Mouse (Mus musculus): ENCODE results near the gene Syn3. TPM values are rescaled to one million over a fixed set of nuclear protein-coding genes. Genes with fewer than 3 reads are reported as not detected.

Syn3 gene
- polyA plus RNA-seq, 1 experiment from 2014 or later = 0.99 TPM

DNA sequence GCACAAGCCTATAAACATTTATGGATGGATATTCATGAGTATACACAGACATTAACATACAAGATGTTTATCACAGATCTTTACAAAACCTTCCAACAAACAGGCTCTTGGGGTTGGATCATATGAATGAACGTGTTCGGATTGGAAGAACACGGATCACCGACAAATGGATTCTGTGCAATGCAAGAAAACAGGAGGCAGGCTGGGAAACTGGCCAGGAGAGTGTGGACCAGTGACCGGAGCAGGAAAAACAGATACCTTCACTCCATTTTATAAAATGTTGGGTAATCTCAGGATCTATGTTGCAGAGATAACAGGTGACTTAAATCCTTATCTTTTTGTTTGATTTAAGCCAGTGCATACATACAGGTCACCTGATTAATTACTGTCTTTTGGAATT lies 178.5 kb downstream of the Syn3 start:
- WGBS (ENCODE audit: insufficient replicate concordance) = 88% methylated on average over 5 of the region's 5 CpGs
- Histone ChIP-seq H3K36me3 (ENCODE audit: control insufficient read depth, insufficient read depth, low read length) (no peaks in the 10 kb centered on the region), H3K27me3 (ENCODE audit: control insufficient read depth, insufficient read depth, low read length) (no peaks in the 10 kb centered on the region), H3K27ac (ENCODE audit: low read depth, low read length) (no peak overlapping the region), H3K4me3 (ENCODE audit: low read depth, low read length) (no peak overlapping the region), H3K4me2 (no peak overlapping the region), H3K9ac (ENCODE audit: low read depth, low read length) (no peak overlapping the region), H3K4me1 (ENCODE audit: control insufficient read depth, insufficient read depth, low read length) (peaks cover 16% of the 10 kb centered on the region), H3K9me3 (replicated peaks; ENCODE audit: control insufficient read depth, low read length) (no peaks in the 10 kb centered on the region)
- ATAC-seq (replicated peaks; ENCODE audit: insufficient number of reproducible peaks, low FRiP score, low TSS enrichment) = no peak

DNA sequence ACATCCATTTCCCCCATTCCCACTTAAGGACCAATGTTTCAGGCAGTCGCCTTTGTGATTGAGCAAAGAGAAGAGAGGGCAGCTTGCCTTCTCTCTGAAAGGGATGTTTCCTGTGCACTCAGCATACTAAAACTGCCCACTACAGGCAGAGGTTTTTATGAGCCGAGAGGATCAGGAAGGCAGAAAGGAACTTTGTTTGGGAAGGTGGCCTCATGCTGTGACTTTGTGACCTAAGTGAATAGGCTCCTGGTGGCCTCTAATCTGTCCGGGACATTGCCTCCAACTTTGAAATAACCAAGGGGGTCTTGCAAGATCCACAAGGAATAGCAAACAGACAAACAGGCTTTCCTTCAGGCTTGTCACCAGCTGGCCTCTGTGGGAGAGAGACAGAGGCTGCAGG lies 179.2 kb downstream of the Syn3 start:
- H3K4me3 ChIP-seq (ENCODE audit: low read depth, low read length) = no peak overlapping the region
- H3K9ac ChIP-seq (ENCODE audit: low read depth, low read length) = no peak overlapping the region
- no peak for ATAC-seq (replicated peaks; ENCODE audit: insufficient number of reproducible peaks, low FRiP score, low TSS enrichment)
- no peak overlapping the region for H3K27ac ChIP-seq (ENCODE audit: low read depth, low read length)
- no peaks in the 10 kb centered on the region for H3K36me3 ChIP-seq (ENCODE audit: control insufficient read depth, insufficient read depth, low read length)
- H3K9me3 ChIP-seq (replicated peaks; ENCODE audit: control insufficient read depth, low read length) = no peaks in the 10 kb centered on the region
- no peak overlapping the region for H3K4me2 ChIP-seq
- 45% methylated on average over 3 of the region's 3 CpGs for WGBS (ENCODE audit: insufficient replicate concordance)
- no peaks in the 10 kb centered on the region for H3K27me3 ChIP-seq (ENCODE audit: control insufficient read depth, insufficient read depth, low read length)
- H3K4me1 ChIP-seq (ENCODE audit: control insufficient read depth, insufficient read depth, low read length) = peaks cover 19% of the 10 kb centered on the region

DNA sequence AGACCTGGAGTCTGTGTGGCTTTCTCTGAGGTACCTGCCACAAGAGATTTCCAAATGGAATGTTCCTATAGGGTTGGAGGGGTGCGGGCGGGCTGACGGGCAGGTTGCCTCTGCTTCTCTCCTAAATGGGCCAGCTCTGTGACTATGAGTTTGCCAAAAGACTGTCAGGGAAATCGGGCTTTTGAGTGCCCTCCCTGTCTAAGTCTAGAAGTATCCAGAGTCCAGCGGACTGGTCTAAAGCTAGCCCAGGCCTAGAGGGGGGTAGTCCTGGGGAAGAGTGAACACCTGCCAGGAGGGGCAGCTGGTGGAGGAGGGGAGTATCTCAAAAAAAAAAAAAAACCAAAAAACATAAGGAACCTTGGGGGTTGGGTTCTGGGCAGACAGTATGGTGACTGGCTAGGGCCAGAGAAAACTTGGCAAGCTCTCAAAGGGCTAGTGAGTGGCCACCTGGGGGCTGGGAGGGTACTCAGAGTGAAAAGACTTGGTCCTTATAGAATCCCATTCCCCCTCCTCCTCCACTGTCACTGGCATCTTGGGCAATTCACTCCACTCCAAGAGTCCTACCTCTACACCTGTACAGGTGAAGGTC lies 180.1 kb downstream of the Syn3 start:
- no peak overlapping the region for H3K9ac ChIP-seq (ENCODE audit: low read depth, low read length)
- no peaks in the 10 kb centered on the region for H3K36me3 ChIP-seq (ENCODE audit: control insufficient read depth, insufficient read depth, low read length)
- no peaks in the 10 kb centered on the region for H3K9me3 ChIP-seq (replicated peaks; ENCODE audit: control insufficient read depth, low read length)
- no peak overlapping the region for H3K4me3 ChIP-seq (ENCODE audit: low read depth, low read length)
- 90% methylated on average over 5 of the region's 5 CpGs for WGBS (ENCODE audit: insufficient replicate concordance)
- no peak overlapping the region for H3K4me2 ChIP-seq
- peaks cover 24% of the 10 kb centered on the region for H3K4me1 ChIP-seq (ENCODE audit: control insufficient read depth, insufficient read depth, low read length)
- no peaks in the 10 kb centered on the region for H3K27me3 ChIP-seq (ENCODE audit: control insufficient read depth, insufficient read depth, low read length)
- ATAC-seq (replicated peaks; ENCODE audit: insufficient number of reproducible peaks, low FRiP score, low TSS enrichment) = no peak
- no peak overlapping the region for H3K27ac ChIP-seq (ENCODE audit: low read depth, low read length)

DNA sequence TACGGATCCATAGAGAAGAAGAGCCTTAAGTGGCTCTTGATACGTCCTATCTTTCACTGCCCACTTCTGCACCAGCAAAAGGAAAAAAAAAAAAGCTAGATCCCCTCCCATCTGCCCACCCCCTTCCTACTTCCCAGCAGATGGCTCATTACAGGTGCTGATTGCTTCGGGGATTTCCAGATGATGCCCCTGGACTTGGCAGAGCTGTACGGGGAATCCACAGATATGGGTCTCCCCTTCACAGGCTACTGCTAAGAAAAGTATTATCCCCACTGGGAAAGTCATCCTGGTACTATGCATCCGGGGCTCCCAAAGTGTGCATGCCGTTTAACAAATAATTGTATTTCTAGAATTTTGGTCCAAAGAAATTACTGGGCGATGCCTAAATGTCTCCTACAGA lies 181.1 kb downstream of the Syn3 start:
- H3K36me3 ChIP-seq (ENCODE audit: control insufficient read depth, insufficient read depth, low read length) = no peaks in the 10 kb centered on the region
- H3K4me2 ChIP-seq = no peak overlapping the region
- no peaks in the 10 kb centered on the region for H3K27me3 ChIP-seq (ENCODE audit: control insufficient read depth, insufficient read depth, low read length)
- WGBS (ENCODE audit: insufficient replicate concordance) = 62% methylated on average over 7 of the region's 7 CpGs
- no peaks in the 10 kb centered on the region for H3K9me3 ChIP-seq (replicated peaks; ENCODE audit: control insufficient read depth, low read length)
- H3K4me1 ChIP-seq (ENCODE audit: control insufficient read depth, insufficient read depth, low read length) = peaks cover 22% of the 10 kb centered on the region
- no peak for ATAC-seq (replicated peaks; ENCODE audit: insufficient number of reproducible peaks, low FRiP score, low TSS enrichment)
- H3K4me3 ChIP-seq (ENCODE audit: low read depth, low read length) = no peak overlapping the region
- no peak overlapping the region for H3K9ac ChIP-seq (ENCODE audit: low read depth, low read length)
- H3K27ac ChIP-seq (ENCODE audit: low read depth, low read length) = no peak overlapping the region

DNA sequence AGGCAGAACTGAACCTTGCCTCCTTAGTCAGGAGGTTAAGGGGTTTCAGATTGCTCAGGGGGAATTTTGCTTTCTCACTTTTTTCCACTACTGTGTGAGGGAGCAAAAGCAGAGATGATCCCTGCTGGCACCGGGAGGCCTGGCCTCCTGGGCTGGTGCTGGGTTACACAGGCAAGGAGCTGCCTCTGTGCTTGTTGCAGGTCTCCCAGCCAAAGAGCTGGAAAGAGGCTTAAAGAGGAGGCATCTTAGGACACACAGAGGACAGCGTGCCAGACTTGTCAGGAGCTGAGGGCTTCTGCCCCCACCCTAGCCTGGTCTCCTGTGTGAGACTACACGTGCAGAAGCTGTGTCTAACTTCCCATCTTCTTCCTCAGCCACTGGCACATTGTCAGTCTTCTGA lies 183.2 kb downstream of the Syn3 start:
- peaks cover 20% of the 10 kb centered on the region for H3K4me1 ChIP-seq (ENCODE audit: control insufficient read depth, insufficient read depth, low read length)
- no peaks in the 10 kb centered on the region for H3K36me3 ChIP-seq (ENCODE audit: control insufficient read depth, insufficient read depth, low read length)
- H3K27ac ChIP-seq (ENCODE audit: low read depth, low read length) = no peak overlapping the region
- no peaks in the 10 kb centered on the region for H3K9me3 ChIP-seq (replicated peaks; ENCODE audit: control insufficient read depth, low read length)
- WGBS (ENCODE audit: insufficient replicate concordance) = 47% methylated on average over 3 of the region's 3 CpGs
- H3K4me3 ChIP-seq (ENCODE audit: low read depth, low read length) = no peak overlapping the region
- peak overlapping the region; percentile 16; the same call in 1 of the 2 replicates for H3K9ac ChIP-seq (ENCODE audit: low read depth, low read length)
- no peak overlapping the region for H3K4me2 ChIP-seq
- H3K27me3 ChIP-seq (ENCODE audit: control insufficient read depth, insufficient read depth, low read length) = no peaks in the 10 kb centered on the region
- no peak for ATAC-seq (replicated peaks; ENCODE audit: insufficient number of reproducible peaks, low FRiP score, low TSS enrichment)

DNA sequence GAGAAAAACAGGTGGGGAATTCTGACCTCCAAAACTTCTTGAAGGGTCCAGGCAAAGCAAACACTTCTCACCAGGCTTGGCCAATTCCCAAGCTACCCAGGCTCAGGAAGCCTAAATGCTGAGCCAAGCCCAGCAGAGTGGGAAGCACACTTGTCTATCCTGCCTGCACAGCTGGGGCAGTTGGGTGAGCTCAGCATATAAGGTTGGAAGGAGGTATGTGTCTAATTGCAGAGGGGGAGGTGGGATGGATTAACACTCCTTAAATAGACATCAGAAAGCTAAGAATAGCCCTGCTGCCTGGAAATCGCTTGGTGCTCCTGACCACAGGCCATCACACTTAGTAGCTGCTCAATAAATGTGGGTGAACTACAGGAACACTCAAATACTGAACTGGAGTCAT lies 185.2 kb downstream of the Syn3 start:
- no peak for ATAC-seq (replicated peaks; ENCODE audit: insufficient number of reproducible peaks, low FRiP score, low TSS enrichment)
- no peaks in the 10 kb centered on the region for H3K9me3 ChIP-seq (replicated peaks; ENCODE audit: control insufficient read depth, low read length)
- WGBS (ENCODE audit: insufficient replicate concordance) = 24% methylated on average over 1 of the region's 1 CpGs
- no peaks in the 10 kb centered on the region for H3K36me3 ChIP-seq (ENCODE audit: control insufficient read depth, insufficient read depth, low read length)
- no peak overlapping the region for H3K4me3 ChIP-seq (ENCODE audit: low read depth, low read length)
- H3K9ac ChIP-seq (ENCODE audit: low read depth, low read length) = no peak overlapping the region
- H3K4me1 ChIP-seq (ENCODE audit: control insufficient read depth, insufficient read depth, low read length) = peaks cover 24% of the 10 kb centered on the region
- H3K27me3 ChIP-seq (ENCODE audit: control insufficient read depth, insufficient read depth, low read length) = no peaks in the 10 kb centered on the region
- H3K27ac ChIP-seq (ENCODE audit: low read depth, low read length) = peak overlapping the region; percentile 24; the same call in 1 of the 2 replicates
- H3K4me2 ChIP-seq = no peak overlapping the region; the same call in 1 of the 2 replicates

DNA sequence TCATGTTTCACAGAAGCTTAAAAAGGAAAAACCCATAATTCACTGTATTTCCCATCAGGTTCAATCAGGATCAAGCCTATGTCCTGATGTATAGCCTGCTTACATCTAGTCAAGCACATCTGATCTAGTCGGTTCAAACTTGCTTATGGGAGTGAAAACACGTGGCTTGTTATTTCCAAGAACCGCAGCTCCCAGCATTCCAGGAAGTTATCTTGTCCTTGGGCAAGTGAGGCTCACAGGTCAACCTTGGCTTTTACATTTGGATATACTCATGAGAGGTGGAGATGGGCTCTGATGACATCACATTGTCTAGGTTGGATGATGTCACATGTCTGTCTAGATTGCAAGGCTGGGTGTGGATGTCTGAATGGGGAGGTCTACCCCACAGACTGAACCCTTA lies 185.7 kb downstream of the Syn3 start:
- H3K9ac ChIP-seq (ENCODE audit: low read depth, low read length) = no peak overlapping the region
- no peaks in the 10 kb centered on the region for H3K27me3 ChIP-seq (ENCODE audit: control insufficient read depth, insufficient read depth, low read length)
- no peaks in the 10 kb centered on the region for H3K9me3 ChIP-seq (replicated peaks; ENCODE audit: control insufficient read depth, low read length)
- no peaks in the 10 kb centered on the region for H3K36me3 ChIP-seq (ENCODE audit: control insufficient read depth, insufficient read depth, low read length)
- no peak overlapping the region for H3K4me3 ChIP-seq (ENCODE audit: low read depth, low read length)
- H3K4me1 ChIP-seq (ENCODE audit: control insufficient read depth, insufficient read depth, low read length) = peaks cover 24% of the 10 kb centered on the region
- no peak; the same call in 1 of the 2 replicates for ATAC-seq (replicated peaks; ENCODE audit: insufficient number of reproducible peaks, low FRiP score, low TSS enrichment)
- H3K27ac ChIP-seq (ENCODE audit: low read depth, low read length) = peak overlapping the region; percentile 24; the same call in 1 of the 2 replicates
- 78% methylated on average over 3 of the region's 3 CpGs for WGBS (ENCODE audit: insufficient replicate concordance)
- H3K4me2 ChIP-seq = no peak overlapping the region

DNA sequence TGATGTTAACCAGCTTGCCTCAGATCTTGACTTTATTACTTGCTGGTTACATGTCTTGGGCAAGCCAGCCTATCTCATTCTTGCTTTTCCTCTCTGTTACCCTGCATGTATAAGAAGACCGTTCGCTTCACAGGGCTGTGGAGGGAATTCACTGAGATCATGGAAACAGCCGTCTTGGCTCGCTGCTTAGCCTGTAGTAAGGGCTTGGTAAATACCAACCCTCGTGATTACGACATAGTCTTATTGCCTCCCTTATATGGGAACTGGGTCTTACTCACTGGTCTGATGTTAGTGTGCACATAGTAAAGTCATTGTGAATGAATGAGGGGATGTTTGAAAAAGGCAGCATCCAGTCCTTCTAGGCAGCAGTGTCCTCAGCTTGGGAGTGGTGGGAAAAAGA lies 188.2 kb downstream of the Syn3 start:
- Histone ChIP-seq H3K27ac (ENCODE audit: low read depth, low read length) (no peak overlapping the region), H3K9me3 (replicated peaks; ENCODE audit: control insufficient read depth, low read length) (no peaks in the 10 kb centered on the region), H3K4me3 (ENCODE audit: low read depth, low read length) (no peak overlapping the region), H3K4me2 (no peak overlapping the region), H3K36me3 (ENCODE audit: control insufficient read depth, insufficient read depth, low read length) (0 out of 2 replicates have a peak, but pooled peaks cover 2% of the 10 kb centered on the region), H3K4me1 (ENCODE audit: control insufficient read depth, insufficient read depth, low read length) (peaks cover 19% of the 10 kb centered on the region), H3K9ac (ENCODE audit: low read depth, low read length) (no peak overlapping the region), H3K27me3 (ENCODE audit: control insufficient read depth, insufficient read depth, low read length) (no peaks in the 10 kb centered on the region)
- 53% methylated on average over 6 of the region's 6 CpGs for WGBS (ENCODE audit: insufficient replicate concordance)
- no peak for ATAC-seq (replicated peaks; ENCODE audit: insufficient number of reproducible peaks, low FRiP score, low TSS enrichment)

DNA sequence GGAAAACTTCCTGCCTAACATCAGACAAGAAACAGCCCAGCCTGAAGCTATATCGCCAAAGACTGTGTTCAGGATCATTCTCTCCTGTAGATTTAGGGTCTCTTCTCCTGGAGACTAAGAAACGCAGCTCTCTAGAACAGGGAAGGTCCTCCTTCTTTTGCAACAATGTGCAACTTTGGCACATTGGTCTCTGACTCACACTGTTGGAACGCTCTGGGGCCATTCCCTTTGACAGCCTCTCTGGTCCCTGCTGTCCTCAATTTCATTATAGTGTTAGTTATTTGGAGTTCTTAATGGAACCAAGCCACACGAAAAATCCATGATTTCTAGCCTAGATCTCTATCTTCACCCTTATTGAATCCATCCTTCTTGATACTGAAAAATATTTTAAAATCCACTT lies 191.5 kb downstream of the Syn3 start:
- Histone ChIP-seq H3K4me3 (ENCODE audit: low read depth, low read length) (no peak overlapping the region), H3K9ac (ENCODE audit: low read depth, low read length) (no peak overlapping the region), H3K4me2 (no peak overlapping the region), H3K36me3 (ENCODE audit: control insufficient read depth, insufficient read depth, low read length) (0 out of 2 replicates have a peak, but pooled peaks cover 2% of the 10 kb centered on the region), H3K27ac (ENCODE audit: low read depth, low read length) (no peak overlapping the region), H3K4me1 (ENCODE audit: control insufficient read depth, insufficient read depth, low read length) (peaks cover 15% of the 10 kb centered on the region; the same call in 1 of the 2 replicates), H3K27me3 (ENCODE audit: control insufficient read depth, insufficient read depth, low read length) (no peaks in the 10 kb centered on the region), H3K9me3 (replicated peaks; ENCODE audit: control insufficient read depth, low read length) (no peaks in the 10 kb centered on the region)
- no peak for ATAC-seq (replicated peaks; ENCODE audit: insufficient number of reproducible peaks, low FRiP score, low TSS enrichment)
- WGBS (ENCODE audit: insufficient replicate concordance) = 89% methylated on average over 4 of the region's 4 CpGs

All from heart, embryonic 11.5 days (tissue).